Mouse (Mus musculus): ENCODE measurements around the gene Focad.

The Focad gene

DNA sequence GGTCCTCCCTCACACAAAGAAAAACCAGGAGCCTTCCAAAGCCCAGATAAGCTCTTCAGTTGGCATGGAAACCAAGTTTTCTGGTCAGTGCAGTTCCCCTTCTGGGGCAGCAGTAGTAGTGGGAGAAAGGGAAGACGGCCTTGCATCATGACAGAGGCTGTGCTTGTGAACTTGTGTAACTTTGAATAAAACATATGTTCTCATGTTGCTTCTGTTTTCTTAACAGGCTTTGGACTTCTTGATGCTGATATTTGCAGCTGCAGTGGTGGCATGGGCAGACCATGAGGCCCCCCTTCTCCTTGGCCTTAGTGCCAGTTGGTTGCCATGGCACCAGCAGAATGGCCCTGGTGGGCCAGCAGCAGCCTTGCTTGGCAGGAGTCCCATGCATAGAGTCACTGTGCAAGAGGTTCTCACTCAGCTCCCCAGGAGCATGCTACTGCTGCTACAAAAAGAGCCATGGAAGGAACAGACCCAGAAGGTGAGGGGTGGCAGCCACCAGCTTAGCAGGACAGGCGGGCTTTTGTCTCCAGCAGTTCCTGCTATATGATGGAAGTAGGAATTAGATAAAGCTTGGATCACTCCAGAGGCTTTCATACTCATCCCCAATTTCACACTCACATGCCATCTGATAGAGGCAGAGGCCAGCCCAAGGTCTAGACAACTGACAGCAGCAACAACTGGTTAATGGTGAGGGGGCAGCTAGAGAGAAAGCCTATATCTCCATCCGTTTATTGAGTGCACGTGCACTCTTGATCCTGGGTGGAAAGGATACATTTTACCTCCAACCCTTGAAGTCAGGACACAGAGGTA lies 312.7 kb downstream of the Focad start:
- peak; percentile 6 to 9 for DNase-seq

- no peak for DNase-seq
These were observed 314.9 kb downstream of the Focad start for GRCm38 (mm10) chr4:88409279-88409678.

GRCm38 (mm10) chr4:88412331-88412730 lies 317.9 kb downstream of the Focad start:
- no peak for DNase-seq

DNA sequence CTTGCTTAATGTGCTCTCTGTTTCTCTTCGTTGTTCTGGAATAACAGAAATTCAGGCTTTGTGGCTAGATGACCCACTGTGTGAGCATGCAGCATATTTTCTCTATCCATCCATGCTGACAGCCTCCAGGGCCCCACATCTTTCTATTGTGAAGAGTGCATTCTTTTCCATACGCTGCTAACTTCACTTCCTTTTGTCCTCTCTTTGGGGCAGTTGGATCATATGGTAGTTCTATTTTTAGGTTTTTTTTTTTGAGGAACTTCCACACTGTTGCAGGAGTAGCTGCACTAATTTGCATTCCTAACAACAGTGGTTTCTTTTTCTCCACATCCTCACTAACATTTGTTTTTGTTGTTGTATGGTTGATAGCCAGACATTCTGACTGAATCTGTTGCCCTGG lies 320.6 kb downstream of the Focad start:
- no peak for DNase-seq

DNA sequence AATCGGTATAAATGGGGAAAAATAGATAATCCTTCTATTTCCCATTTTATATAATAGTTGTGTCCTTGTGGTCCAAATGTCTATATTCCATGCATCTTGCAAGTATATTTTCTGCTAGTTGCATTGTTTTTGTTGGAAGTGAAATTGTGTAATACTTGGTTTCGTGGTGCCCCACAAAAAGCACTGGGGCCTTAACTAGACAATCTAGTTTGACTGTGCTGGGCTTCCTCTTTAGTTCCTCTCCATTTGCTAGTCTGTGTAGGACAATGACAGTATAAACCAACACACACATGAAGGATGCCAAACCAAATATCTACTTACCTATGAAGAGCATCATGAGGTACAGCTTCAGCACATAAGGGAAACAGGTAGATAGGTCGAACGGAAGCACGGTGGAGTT lies 324.9 kb downstream of the Focad start:
- no peak for DNase-seq

GRCm38 (mm10) chr4:88424563-88424962 lies 330.1 kb downstream of the Focad start:
- no peak for DNase-seq

DNA sequence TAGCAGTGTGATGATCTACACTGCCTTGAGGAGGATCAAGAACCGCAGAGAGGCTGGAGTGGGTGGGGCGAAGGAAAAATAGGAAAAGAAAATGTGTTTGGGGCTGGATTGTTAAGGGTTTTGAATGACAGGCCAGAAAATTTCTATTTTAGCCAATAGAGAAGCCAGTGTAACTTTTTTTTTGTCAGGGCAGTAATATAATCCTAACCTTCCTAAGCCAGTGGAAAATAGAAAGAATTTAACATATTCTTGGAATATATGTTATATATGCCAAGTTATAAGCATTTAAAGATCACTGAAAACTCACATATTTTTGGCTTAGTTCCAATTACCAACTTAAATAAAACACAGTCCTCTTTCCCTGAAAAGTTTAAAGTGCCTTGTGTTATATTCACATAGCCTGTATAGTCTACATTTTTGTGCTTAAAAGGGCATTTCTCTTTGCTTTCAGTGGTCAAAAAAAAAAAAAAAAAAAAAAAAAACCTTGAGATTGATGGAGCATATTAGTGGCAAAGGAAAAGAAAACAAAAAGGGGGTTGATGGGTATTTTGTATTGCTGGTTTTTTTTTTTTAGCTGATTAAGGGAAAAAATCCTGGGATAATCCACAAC lies 333.3 kb downstream of the Focad start:
- no peak for DNase-seq

GRCm38 (mm10) chr4:88432412-88433024 lies 338.1 kb downstream of the Focad start:
- DNase-seq: no peak

DNA sequence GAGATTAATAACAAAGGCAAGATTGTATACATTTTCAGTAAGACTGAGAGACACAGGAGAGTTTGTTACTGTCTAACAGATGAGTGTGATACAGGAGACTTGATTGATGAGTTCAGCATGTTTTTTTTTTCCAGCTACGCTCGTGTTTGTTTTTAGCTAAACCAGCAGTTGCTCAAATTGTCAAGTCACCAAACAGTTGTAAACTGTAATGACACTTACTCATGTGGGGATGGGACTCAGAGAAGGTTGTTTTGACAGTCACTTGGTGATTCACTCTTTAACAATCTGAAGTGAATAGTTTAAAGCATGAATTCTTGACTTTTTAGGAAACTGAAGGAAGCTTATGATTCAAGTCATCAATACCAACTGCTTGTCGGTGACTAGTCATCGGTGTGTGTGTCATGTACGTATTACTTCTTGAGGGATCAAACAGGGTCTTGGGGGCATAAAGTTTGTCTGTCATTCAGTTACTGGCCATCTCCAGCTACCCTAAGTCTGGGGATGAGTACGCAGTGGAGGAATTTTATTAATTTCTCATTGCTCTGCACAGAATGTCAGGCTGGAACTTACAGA lies 342.2 kb downstream of the Focad start:
- DNase-seq: no peak

GRCm38 (mm10) chr4:88437166-88437565 lies 342.7 kb downstream of the Focad start:
- no peak for DNase-seq

- DNase-seq: no peak
These were observed 343.5 kb downstream of the Focad start for GRCm38 (mm10) chr4:88437917-88438316.

GRCm38 (mm10) chr4:88438326-88438989 lies 344.0 kb downstream of the Focad start, which contains the start of gene Hacd4:
TSS of gene Hacd4 (minus strand) at chr4:88438928.
- peak; percentile 3 to 12 for DNase-seq

GRCm38 (mm10) chr4:88438990-88439329 lies 344.5 kb downstream of the Focad start:
- no peak for DNase-seq

GRCm38 (mm10) chr4:88439669-88440123 lies 345.3 kb downstream of the Focad start:
- no peak for DNase-seq

DNA sequence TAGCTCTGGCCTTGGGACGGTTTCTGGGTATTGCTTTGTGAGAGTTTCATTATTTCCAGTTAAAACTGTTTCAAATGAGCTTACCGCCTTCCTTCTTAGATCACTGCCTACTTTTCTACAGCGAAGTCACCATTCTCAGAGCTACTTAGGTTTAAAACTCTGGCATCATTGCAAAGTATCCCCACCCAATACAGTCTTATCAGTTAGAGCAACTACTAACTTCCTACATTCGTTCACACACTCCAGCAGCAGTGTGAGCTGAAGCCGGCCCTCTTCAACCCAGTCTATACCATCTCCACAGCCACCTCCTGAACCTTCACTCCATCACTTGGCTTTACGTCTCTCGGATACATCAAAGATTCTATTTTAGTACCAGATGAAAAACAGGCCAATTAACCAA lies 346.4 kb downstream of the Focad start:
- DNase-seq: no peak

DNA sequence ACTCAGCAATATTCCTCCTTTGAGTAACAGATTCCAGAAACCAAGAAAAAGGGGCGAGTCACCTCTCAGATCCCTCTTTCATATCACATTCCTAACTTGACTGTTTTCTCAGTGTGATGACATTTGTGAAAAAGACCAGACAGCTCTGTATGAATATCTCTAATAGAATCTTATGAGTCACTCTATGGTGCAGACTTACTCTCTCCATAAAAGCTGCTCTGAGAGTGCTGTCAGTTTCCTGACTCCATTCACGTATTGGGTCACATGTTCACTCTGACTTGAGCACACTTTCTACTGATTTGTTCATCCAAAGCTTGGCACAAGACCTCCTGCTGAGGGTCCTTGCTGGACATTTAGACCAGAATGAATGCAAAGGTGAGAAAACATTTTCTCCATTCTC lies 354.5 kb downstream of the Focad start:
- DNase-seq: no peak

DNA sequence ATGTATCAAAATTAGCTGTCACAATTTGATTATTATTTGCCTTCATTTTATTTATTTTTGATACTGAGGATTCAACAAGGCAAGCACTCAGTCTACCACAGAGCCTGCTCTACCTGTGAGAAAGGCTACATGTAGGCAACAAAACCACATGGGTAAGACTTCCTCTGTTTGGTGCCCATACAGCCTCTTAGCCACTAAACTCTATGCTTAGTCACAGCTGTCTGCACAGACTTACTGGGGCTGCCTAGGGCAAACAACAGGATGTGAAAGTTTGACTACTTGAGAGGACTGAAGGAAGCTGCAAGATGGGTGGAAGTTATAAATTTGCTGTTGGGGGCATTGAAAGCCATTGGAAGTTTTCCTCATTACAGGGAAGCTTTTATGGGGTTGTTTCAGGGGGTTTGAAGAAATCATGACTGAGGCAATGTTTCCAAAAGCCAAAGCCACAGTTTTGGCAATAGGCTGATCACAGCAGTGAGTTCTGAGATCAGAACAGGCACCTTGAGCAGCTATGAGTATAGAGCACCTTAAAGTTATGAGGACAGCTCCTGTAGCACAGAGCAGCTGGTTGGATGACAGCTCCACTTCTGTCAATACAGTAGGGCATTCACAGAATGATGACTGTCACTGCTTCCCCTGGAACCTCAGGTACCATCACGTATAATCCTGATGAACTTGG lies 355.8 kb downstream of the Focad start:
- no peak for DNase-seq

GRCm38 (mm10) chr4:88458093-88458492 lies 363.7 kb downstream of the Focad start:
- DNase-seq: no peak

DNA sequence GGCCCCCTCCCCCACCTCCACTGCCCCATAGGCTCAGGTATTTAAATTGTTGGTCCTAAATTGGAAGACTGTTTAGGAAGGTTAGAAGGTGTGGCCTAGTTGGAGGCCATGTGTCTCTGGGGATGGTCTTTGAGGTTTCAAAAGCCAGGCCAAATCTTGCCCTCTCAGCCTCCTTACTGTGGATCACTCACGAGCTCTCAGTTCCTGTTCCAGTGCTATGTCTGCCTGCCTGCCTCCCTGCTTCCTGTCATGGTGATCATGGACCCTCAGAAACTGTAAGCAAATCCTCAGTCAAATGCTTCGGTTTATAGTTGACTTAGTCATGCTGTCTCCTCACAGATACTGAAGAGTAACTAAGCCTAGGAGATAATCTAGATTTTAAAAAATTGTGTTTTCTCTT lies 364.2 kb downstream of the Focad start:
- no peak for DNase-seq

All from cerebellum, adult 18-20 months (tissue).